Mouse (Mus musculus): ENCODE measurements around the gene Rxrb.

The Rxrb gene

DNA sequence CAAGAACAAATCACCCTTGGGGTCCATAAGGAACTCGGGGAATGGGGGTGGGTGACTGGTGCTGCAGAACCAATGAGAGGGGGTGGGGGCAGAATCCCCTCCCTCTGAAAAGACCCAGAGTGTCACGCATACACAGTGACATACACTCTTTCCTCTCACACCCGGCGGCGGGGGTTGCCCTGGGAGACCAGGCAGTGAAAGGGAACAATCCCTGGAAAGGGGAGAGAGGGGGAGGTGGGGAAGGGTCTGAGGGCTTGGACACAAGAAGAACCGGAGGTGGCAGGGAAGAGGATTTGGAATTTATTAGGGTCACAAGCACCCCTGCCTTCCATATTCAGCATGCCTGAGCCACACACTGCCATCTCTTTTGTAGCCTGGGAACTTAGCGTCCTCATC, 5.9 kb upstream of the Rxrb start:
- no peak for DNase-seq (ENCODE audit: low spot score)

DNA sequence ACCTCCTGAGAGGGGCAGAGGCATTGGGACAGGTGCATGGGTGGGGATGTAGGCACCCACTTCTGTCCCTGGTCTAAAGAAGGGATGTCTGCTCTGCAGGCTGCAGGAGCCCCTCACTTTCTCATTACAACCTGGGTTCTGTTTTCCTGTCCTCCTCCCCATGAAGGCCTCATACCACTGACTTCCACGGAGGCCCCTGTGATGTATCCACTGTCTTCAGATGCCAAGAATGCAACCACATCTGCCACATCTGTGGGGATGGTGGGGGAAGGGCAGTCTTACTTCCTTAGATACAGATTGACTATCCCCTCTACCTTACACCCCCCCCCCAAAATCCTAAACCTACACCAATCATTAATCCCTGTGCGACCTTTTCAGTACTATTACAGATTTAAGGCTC, 5.4 kb upstream of the Rxrb start:
- DNase-seq (ENCODE audit: low spot score) = peak; percentile 50

DNA sequence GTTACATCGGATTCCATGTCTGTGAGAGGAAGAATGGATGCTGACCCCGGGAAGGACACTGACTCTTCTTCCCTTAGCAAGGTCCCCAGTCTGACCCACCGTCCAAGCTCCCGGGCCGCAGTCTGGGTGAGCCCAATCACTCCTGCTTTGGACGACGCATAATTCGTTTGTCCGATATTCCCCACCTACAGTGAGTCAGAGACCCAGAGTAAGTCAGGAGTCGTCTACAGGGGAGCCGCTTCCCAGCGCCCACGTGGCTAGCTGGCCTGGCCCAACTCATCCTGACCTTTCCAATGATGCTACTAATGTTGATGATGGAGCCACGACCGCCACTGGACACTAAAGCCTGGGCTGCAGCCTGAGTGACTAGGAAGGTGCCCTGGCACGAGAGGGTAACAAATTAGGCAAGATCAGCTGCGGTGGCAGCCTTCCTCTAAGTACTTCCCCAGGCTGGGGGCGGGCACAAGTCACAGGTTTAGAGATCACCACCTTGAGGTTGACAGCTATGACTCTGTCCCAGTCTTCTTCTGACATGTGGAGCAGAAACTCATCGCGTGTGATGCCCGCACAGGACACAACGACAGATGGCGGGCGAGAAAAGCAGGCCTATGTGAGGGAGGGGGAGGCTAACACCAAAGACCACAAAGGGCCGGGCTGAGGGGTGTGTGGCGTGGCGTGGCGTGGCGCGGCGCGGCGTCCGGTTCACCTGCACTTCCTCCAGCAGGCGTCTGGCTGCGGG, 4.5 kb upstream of the Rxrb start:
- DNase-seq (ENCODE audit: low spot score) = peak; percentile 81

DNA sequence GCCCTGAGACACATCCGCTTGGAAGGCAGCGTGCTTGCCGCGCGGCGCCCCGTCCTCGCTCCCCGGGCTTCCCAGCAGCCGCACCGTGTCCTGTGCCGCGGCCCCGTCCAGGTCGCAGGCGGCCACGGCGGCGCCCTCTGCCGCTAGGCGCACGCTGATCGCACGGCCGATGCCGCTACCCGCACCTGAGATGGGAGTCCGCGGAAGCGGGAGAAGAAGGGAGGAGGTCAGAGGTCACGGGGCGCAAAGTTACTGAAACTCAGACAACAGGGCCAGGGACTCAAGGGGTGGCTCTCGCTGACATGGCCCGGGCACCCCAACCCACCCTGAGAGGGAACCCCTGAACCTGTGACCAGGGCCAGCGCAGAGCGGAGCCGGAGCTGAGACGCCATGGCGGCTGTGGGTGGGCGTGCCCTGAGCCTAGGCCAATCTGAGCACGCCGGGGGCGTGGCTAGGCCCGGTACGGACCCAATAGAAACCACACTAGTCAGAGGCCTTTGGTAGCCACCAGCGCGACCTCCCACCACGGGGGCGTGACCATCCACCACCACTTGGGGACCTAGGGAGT, 3.9 kb upstream of the Rxrb start, which contains the start of gene H2-Ke6:
Gene H2-Ke6 (minus strand): TSS at position 405 of the 568 bp plus-strand sequence.
- DNase-seq (ENCODE audit: low spot score) = peak; percentile 88

DNA sequence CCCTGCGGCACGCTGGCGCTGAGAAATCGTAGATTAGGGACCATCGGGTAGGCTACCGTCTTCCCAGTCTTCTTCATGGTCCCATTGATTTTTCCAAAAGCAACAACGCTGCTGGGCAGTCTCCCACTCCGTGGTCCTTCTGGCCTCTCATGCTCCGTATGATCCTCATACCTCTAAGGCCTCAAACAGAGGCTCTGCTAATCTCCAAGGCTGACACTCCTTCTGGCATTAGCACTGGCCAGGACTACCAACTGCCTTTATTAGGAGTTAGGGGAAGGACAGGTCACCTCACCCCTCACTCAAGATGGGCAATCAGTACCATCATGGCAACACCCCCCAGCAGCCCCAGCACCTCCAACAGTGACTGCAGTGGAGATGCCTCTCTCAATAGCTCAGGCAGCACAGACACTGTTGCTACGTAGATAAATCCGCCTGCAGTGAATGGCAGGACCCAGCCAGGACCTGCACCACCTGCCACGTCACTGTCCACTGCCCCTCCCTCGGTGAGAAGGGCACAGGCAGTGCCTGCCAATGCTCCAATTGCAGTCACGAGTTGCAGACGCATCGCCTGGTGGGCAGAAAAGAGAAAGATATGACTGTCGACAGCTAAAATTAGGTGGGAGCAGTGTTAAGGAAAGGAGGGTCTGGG, 3.0 kb upstream of the Rxrb start:
- DNase-seq (ENCODE audit: low spot score) = no peak

DNA sequence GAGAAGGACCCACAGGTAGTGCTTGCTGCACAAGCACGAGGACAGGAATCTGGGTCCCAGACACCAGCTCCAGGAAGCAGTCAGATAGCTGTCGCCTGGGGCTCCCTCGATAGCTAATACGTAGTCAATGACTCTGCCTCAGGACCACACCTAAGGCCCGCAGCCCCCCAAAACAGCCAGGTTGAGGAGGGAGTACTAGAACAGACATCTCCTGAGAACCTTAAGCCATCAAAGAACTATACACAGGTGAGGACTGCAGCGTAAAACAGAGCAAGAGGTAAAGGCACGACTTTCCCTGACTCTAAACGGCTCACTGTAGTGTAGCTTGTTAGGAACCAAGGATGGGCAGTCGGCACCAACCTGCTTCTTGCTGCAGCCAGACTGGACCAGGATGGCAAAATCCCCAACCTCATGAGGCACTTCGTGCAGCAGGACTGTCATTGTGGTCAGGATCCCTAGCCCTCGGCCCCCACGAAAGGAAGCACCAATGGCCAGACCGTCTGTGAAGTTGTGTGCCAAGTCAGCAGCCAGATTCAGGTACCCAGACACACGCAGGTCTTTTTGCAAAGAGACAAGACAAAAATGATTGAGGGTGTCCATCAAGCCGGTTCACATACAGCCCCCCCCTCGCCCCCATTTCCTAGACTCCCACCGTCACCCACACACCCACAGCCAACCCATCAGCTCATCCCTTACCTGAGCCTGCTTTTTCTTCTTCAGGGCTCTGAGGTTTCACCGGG, 2.3 kb upstream of the Rxrb start:
- DNase-seq (ENCODE audit: low spot score) = no peak

DNA sequence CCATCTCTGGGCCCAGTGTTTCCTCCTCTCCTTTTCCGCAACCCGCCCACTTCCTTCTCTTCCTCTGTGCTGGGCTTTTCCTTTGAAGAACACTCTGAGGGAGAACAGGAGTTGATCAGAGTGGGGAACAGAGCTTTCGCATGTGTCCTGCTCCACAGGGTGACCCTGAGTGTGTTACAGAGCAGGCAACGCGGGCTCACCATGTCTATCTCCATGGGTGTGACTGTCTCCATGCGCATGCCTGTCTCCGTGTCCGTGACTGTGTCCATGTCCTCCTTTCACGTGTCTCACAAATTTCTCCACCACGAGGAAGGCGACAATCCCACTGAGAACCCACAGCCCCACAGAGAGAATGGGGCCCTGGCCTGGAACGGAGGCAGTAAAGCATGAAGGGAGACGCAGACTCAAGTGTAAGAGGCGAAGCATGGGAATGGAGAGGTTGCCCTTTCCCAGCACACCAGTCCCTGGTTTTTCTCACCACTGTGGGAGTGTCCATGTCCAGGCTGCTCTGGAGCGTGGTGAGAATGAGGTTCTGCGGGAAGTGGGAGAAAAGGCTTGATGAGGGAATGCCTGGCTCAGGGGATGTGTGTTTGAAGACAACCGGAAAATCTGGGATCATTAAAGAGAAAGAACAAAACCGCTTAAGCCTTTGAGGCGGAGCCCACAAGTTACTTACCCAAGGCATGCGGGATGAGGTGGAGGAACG, 1.6 kb upstream of the Rxrb start:
- DNase-seq (ENCODE audit: low spot score) = no peak

DNA sequence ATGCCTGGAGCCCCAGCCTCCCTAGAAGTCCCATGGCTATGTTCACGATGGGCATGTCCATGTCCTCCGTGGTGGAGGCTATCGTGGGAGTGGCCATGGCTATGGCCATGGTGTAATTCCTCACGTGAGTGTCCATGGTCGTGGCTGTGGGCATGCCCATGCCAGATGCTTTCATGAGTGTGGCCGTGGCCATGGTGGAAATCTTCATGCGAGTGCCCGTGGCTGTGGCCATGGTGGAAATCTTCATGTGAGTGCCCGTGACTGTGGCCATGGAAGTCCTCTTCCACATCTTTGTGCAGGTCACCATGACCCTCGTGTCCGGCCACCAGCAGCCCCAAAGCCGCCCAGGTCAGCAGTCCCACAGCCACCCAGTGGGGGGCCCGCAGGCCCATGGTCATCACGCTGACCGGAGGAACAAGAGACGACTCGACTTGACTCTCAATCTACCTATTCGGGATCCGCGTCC, 718 bp upstream of the Rxrb start:
- DNase-seq (ENCODE audit: low spot score) = no peak

DNA sequence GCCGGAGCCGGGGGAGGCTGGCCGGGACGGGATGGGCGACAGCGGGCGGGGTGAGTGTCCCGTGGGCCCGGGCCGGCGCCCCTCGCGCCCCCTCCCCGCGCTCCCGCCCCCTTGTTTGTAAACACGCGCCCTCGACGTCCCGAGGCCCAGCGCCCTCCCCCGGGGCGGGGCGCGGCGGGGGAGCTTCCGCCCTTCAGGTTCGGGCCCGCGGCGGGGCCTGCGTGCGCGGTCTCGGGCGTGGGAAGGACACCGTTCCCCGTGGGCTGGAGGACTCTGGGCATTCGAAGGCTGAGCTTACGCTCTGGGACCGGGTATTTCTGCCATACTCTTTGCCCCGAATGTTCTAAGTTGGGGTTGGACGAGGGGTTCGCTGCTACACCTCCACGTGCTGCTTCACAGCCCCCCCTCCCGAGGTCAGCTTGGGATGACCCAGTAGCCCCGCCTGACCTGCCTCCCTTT, 591 bp downstream of the Rxrb start:
- peak; percentile 71 for DNase-seq (ENCODE audit: low spot score)

DNA sequence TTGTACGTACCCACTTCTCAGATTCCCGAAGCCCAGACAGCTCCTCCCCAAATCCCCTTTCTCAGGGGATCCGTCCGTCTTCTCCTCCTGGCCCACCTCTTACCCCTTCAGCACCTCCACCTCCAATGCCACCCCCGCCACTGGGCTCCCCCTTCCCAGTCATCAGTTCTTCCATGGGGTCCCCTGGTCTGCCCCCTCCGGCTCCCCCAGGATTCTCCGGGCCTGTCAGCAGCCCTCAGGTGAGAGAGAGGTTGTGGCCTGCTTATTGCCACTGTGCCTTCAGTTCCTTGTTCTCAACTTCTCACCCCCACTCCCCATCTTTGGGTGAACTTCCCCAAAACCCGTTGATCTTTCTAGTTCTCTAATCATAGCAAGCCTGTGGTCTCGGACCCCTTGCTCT, 1.2 kb downstream of the Rxrb start:
- no peak for DNase-seq (ENCODE audit: low spot score)

DNA sequence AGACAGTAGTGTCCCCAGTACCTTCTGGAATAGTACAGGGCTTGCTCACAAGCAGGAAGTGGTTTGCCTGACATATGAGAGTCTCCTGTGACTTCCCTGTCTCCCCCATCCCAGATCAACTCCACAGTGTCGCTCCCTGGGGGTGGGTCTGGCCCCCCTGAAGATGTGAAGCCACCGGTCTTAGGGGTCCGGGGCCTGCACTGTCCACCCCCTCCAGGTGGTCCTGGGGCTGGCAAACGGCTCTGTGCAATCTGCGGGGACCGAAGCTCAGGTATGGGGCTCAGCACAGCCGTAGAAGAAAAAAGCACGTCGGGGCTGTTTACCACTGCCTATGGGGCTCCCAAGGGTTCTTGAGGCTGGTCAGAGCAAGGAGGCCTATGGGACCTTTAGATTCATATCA, 1.8 kb downstream of the Rxrb start:
- DNase-seq (ENCODE audit: low spot score) = no peak

DNA sequence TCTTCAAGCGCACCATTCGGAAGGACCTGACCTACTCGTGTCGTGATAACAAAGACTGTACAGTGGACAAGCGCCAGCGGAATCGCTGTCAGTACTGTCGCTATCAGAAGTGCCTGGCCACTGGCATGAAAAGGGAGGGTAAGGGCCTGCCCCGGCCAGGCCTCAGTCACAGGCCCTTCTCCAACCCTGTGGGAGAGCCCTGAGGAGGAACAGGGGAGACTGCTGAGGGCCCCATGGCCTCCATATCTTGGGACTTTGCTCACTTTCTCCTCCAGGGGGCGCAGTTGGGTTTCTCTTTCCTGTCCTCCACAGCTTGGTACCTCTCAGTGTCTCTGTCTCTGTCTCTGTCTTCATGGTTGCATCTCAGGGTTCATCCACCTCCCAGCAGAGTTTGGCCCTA, 2.5 kb downstream of the Rxrb start:
- DNase-seq (ENCODE audit: low spot score) = peak; percentile 76

DNA sequence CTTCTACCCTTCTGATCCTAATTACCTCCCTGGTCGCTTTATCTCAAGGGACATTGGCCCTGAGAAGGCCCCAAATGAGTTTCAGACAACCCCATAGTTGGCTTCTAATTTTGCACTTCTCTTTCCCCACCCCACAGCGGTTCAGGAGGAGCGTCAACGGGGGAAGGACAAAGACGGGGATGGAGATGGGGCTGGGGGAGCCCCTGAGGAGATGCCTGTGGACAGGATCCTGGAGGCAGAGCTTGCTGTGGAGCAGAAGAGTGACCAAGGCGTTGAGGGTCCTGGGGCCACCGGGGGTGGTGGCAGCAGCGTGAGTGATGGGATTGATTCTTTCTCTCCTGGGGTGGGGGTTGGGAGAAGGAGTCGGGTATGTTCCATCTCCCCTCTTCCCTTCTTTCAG, 3.9 kb downstream of the Rxrb start:
- no peak for DNase-seq (ENCODE audit: low spot score)

DNA sequence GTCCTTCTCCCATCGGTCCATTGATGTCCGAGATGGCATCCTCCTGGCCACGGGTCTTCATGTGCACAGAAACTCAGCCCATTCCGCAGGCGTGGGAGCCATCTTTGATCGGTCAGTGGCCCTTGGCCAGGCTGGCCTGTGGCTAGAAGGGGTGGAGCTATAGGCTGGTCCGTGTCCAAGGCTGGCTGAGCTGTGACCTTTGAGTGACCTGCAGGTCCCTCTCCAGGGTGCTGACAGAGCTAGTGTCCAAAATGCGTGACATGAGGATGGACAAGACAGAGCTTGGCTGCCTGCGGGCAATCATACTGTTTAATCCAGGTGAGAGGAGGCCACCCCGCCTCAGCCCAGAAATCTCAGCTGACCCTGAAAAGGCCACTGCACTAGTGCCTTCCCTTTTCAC, 5.0 kb downstream of the Rxrb start:
- DNase-seq (ENCODE audit: low spot score) = no peak

DNA sequence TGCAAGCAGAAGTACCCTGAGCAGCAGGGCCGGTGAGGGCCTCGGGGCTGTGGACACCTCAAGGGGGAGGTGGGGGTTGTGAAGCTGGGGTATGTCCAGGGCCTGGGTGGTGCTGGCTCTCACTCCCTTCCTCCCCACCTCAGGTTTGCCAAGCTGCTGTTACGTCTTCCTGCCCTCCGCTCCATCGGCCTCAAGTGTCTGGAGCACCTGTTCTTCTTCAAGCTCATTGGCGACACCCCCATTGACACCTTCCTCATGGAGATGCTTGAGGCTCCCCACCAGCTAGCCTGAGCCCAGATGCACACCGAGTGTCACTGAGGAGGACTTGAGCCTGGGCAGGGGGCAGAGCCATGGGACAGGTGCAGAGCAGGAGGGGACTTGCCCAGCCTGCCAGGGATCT, 5.6 kb downstream of the Rxrb start:
- no peak for DNase-seq (ENCODE audit: low spot score)

DNA sequence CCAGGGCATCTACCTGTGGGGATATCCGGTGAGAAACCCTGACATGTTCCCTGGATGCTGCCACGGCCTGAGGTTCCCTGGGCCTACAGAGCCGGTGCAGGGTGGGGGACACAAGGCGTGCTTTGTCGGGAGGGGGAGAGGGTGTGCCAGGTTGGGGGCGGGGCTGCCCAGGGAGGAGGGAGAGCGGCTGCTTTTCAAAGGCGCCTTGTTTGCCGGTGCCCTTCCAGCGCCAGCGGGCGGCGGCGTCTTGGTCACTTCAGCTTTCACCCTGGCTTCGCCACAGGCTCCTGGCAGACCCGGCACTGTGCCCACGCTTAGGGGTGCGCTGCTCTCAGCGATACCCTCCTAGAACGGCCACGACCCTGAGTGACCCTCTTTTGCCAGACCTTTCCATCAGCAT, 6.8 kb downstream of the Rxrb start:
- DNase-seq (ENCODE audit: low spot score) = no peak

DNA sequence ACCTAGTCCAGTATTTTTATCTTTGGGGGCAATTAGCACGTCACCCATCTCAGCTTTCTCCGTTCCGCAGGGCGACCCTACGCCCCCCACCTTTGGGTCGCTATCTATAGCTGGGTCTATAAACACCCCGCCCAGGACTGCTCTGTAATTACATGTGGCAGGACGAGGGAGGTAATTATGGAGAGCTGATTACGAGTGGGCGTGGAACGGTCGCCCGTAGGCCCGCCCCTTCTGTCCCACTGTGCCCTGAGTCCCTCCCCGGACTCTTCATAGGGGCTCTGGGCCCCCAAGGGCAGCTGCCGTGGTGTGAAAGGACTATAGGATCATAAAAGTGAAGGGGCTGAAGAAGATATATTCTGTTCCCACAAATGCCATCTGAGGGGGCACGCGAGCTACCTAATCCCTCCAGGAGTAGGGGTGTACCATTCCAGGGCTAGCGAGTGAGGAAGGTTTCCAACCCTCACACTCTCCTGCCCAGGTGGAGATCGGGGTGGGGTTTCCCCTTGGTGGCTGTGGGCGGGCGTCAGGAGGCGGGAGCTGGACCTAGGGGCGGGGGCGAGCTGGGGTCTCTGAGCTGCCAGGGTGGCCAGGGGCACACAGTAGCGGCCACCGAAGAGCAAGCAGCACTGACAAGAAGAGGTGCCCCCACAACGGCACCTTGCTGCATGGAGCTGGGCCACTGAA, 7.4 kb downstream of the Rxrb start, which contains the start of gene Col11a2:
Gene Col11a2 (plus strand): TSS at position 560 of the 684 bp plus-strand sequence.
- no peak for DNase-seq (ENCODE audit: low spot score)

DNA sequence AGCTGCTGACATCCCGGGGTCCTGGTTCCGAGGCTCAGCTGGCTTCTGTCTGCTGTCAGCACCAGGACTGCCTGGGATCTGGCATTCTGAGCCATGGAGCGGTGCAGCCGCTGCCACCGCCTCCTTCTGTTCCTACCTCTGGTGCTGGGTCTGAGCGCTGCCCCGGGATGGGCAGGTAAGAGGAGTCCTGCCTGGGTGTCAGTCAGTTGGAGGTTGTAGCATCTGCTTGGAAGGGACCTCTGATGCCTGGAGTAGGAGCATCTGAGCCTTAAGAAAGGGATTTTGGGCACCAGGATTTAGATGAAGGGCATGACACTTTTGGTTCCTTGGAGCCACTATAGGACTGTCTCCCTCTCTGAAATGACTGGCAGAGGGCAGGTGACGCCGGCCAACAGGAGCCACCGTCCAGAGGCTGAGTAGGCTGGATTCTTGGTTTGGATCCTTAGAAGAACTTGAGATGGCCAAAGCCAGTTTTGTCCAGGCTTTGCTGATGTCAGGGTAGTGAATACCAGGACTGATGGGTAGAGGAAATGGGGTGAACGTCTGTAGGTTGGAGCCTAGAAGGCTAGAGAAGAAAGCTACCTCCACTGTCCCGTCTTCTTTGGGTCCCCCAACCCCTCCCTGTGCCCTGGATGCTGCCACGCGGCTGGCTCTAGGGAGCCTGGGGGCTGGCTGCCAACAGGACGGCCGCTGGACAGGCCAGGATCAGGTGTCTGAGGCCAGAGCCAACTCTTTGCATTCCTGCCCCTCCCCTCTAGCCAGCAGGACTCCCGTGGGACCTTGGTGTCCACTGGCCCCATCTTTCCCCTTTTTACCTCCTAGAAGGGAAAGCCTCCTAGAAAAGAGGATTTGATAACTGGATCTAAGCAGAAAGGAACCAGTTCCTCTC, 8.2 kb downstream of the Rxrb start:
- DNase-seq (ENCODE audit: low spot score) = no peak

DNA sequence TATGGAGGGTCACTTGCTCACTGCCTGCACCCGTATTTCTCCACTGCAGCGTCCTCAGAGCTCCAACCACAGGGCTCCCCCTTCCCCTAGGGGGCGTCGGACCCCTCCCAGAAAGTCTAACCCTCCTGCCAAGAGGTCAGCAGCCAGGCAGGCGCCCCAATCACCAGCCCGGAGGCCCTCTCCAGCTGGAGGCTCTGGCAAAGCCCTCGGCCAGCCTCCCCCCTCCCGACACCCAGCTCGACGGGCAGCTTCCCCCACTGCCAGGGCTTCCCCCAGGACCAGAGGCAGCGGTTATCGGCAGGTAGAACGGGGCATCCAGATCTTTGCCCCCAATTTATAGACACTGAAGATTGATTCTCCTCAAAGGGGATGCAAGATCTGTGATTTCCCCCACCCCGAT, 14.3 kb downstream of the Rxrb start:
- DNase-seq (ENCODE audit: low spot score) = no peak

DNA sequence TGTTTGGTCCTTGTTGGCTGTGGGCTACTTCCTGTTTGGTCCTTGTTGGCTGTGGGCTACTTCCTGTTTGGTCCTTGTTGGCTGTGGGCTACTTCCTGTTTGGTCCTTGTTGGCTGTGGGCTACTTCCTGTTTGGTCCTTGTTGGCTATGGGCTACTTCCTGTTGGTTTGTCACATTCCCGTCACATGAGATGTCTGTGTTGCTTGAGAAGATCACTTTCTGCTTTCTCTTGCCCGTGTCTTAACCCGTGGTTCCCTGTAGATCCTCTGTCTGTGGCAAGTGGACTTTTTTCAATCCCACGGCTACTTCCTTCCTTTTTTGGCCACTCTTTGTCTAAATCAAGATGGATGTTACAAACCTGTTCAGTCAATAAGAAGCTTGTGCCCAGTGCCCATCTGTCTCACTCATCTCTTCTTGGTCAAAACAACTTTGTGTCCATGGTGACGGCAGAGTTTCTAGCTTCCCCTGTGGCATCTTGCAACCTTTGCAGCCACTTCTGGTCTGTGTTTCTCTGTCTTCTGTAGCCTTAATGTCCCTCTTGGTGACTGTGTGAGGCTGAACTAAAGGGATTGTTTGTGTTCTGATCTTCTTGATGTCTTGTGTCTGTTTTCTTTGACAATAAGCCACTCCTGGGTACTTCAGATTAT, 15.9 kb downstream of the Rxrb start:
- no peak for DNase-seq (ENCODE audit: low spot score)
